Comparison of ENCODE assay signal across 19 mouse cellular contexts in genomic region chr17:82900602-82901001, GRCm38 (mm10).
DNase-seq lines count a peak whose midpoint lies in the region; ATAC-seq and TF ChIP-seq lines count a peak whose summit lies in the region.
"Had no signal": no experiment of that assay in that cellular context is flagged by ENCODE, and none has a peak within 500 bp of the region (broad histone marks: within the 10 kb centered on the region; RNA-seq: fewer than 3 reads in every experiment).

No protein-coding gene starts in this region.

- no peak overlapping the region for H3K4me2 ChIP-seq in lung, embryonic 14.5 days
- H3K4me2 ChIP-seq in hindbrain, embryonic 11.5 days (replicated peaks; ENCODE audit: low read depth, low read length): no peak overlapping the region
- no peak overlapping the region for H3K4me2 ChIP-seq in liver, embryonic 11.5 days
- H3K4me2 ChIP-seq: forebrain, embryonic 13.5 days had no signal

- H3K4me1 ChIP-seq in lung, embryonic 14.5 days (ENCODE audit: insufficient read depth): no peaks in the 10 kb centered on the region
- H3K4me1 ChIP-seq in hindbrain, embryonic 11.5 days (replicated peaks; ENCODE audit: control insufficient read depth, insufficient read depth, low read length): no peaks in the 10 kb centered on the region
- H3K4me1 ChIP-seq in liver, embryonic 11.5 days (replicated peaks; ENCODE audit: control insufficient read depth, insufficient read depth, low read length): no peaks in the 10 kb centered on the region
- H3K4me1 ChIP-seq: forebrain, embryonic 13.5 days; heart, embryonic 10.5 days; limb, embryonic 10.5 days had no signal

- intact Hi-C loops in left cerebral cortex, postnatal 4 days (cut with DNase I): no loop called here

- H3K9ac ChIP-seq in lung, embryonic 14.5 days: no peak overlapping the region
- no peak overlapping the region for H3K9ac ChIP-seq in hindbrain, embryonic 11.5 days (ENCODE audit: low read depth, low read length)
- H3K9ac ChIP-seq in liver, embryonic 11.5 days (ENCODE audit: low read depth, low read length): no peak overlapping the region
- H3K9ac ChIP-seq: forebrain, embryonic 13.5 days had no signal

- H3K9me3 ChIP-seq in lung, embryonic 14.5 days (ENCODE audit: low read depth, low read length): no peaks in the 10 kb centered on the region
- no peaks in the 10 kb centered on the region for H3K9me3 ChIP-seq in hindbrain, embryonic 11.5 days (ENCODE audit: control insufficient read depth, low read length)
- no peaks in the 10 kb centered on the region for H3K9me3 ChIP-seq in liver, embryonic 11.5 days (ENCODE audit: control insufficient read depth, low read length)
- H3K9me3 ChIP-seq: forebrain, embryonic 13.5 days; heart, embryonic 10.5 days; limb, embryonic 10.5 days had no signal

- whole genome bisulfite sequencing in lung, embryonic 14.5 days: 22% methylated on average over 2 of the region's 2 CpGs
- WGBS in hindbrain, embryonic 11.5 days: 29% methylated on average over 2 of the region's 2 CpGs
- WGBS in liver, embryonic 11.5 days: 55% methylated on average over 2 of the region's 2 CpGs

- no peak overlapping the region for H3K27ac ChIP-seq in lung, embryonic 14.5 days (ENCODE audit: low read depth)
- H3K27ac ChIP-seq in hindbrain, embryonic 11.5 days (ENCODE audit: low read depth, low read length): no peak overlapping the region
- no peak overlapping the region for H3K27ac ChIP-seq in liver, embryonic 11.5 days (ENCODE audit: low read depth, low read length)
- H3K27ac ChIP-seq: forebrain, embryonic 13.5 days; heart, embryonic 10.5 days; limb, embryonic 10.5 days had no signal

- TF ChIP-seq CTCF in lung, embryonic 14.5 days (IDR thresholded peaks at IDR 0.05; ENCODE audit: low read depth): no peak

- DNase-seq in lung, embryonic 14.5 days: no peak
- DNase-seq in lung, adult 18-20 months: no peak
- DNase-seq in embryo, embryonic 10 days (ENCODE audit: low spot score): peak; percentile 62
- DNase-seq in hindbrain, embryonic 11.5 days (ENCODE audit: low spot score): peak; percentile 68
- peak; percentile 61 for DNase-seq in mesoderm, embryonic 11.5 days (ENCODE audit: low read depth, low spot score)
- no peak for DNase-seq in right cerebral cortex, adult 2 months (ENCODE audit: low spot score in 2 of 2)
- no peak for DNase-seq in left cerebral cortex, postnatal 4 days
- DNase-seq in liver, embryonic 11.5 days (ENCODE audit: low spot score): no peak
- DNase-seq: adrenal gland, adult 2 months; cerebellum, adult 9-11 months; kidney, adult 8-10 months; kidney, postnatal 36 days; lung, adult 2 months; lung, postnatal 36 days; thymus, postnatal 14 days had no signal

- no peak overlapping the region for H3K4me3 ChIP-seq in lung, embryonic 14.5 days (ENCODE audit: low read depth, low read length)
- H3K4me3 ChIP-seq in hindbrain, embryonic 11.5 days (ENCODE audit: low read depth, low read length): no peak overlapping the region
- no peak overlapping the region for H3K4me3 ChIP-seq in liver, embryonic 11.5 days (ENCODE audit: low read depth, low read length)
- H3K4me3 ChIP-seq: erythroblast, embryonic 14.5 days; forebrain, embryonic 13.5 days; heart, embryonic 10.5 days; limb, embryonic 10.5 days had no signal

- no peaks in the 10 kb centered on the region for H3K27me3 ChIP-seq in lung, embryonic 14.5 days (ENCODE audit: insufficient read depth, low read length)
- no peaks in the 10 kb centered on the region for H3K27me3 ChIP-seq in hindbrain, embryonic 11.5 days (ENCODE audit: control insufficient read depth, insufficient read depth, low read length)
- no peaks in the 10 kb centered on the region for H3K27me3 ChIP-seq in liver, embryonic 11.5 days (replicated peaks; ENCODE audit: control insufficient read depth, insufficient read depth, low read length)
- H3K27me3 ChIP-seq: forebrain, embryonic 13.5 days had no signal

- no peaks in the 10 kb centered on the region for H3K36me3 ChIP-seq in lung, embryonic 14.5 days (ENCODE audit: insufficient read depth)
- no peaks in the 10 kb centered on the region for H3K36me3 ChIP-seq in hindbrain, embryonic 11.5 days (ENCODE audit: control insufficient read depth, insufficient read depth, low read length)
- no peaks in the 10 kb centered on the region for H3K36me3 ChIP-seq in liver, embryonic 11.5 days (ENCODE audit: control insufficient read depth, insufficient read depth, low read length)
- H3K36me3 ChIP-seq: heart, embryonic 10.5 days; limb, embryonic 10.5 days had no signal

- ATAC-seq in lung, embryonic 14.5 days (ENCODE audit: insufficient read depth): peak; percentile 11; the same call in 1 of the 2 replicates
- peak; percentile 78 for ATAC-seq in hindbrain, embryonic 11.5 days (ENCODE audit: low FRiP score)
- ATAC-seq in liver, embryonic 11.5 days (replicated peaks; ENCODE audit: low FRiP score): no peak
- ATAC-seq: forebrain, embryonic 13.5 days had no signal

Comparison
In these comparisons a context has a peak if more than half of its experiments do, and no peak if none do; other contexts are left out.
1. DNase-seq: peak in embryo, embryonic 10 days (single experiment), hindbrain, embryonic 11.5 days (single experiment) and mesoderm, embryonic 11.5 days (single experiment); none in lung, embryonic 14.5 days (single experiment), lung, adult 18-20 months (0 of 2), right cerebral cortex, adult 2 months (0 of 2), left cerebral cortex, postnatal 4 days (single experiment) and liver, embryonic 11.5 days (single experiment).